Mouse (Mus musculus): ENCODE measurements at regions not wholly inside any gene's neighbourhood (a gene's known extent, or its start where the extent isn't known, plus 50 kb on each side); places are given as distances from the start of the nearest gene placed in this dataset.

DNA sequence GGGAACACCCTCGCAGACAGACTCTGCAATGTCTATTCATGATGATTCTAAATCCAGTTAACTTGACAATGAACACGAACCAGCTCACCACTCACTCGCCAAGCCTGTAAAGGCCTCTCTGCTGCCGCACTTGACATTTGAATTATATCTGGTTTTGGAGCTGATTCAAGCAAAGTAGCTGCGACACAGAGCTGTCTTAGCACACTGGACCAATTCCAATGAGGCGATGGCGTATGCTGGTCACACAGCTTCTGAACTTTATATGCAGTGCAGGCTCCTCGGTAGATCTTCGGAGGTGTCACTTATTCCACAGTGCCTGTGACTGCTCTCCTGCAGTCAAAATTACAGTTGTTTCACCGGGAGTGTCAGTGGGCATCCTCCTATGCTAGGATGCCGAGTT, 115.4 kb downstream of the Hhipl2 start:
- Histone ChIP-seq H3K4me1 (replicated peaks; ENCODE audit: control insufficient read depth, insufficient read depth, low read length) (no peaks in the 10 kb centered on the region), H3K36me3 (ENCODE audit: control insufficient read depth, insufficient read depth, low read length) (no peaks in the 10 kb centered on the region), H3K27me3 (ENCODE audit: control insufficient read depth, insufficient read depth, low read length) (no peaks in the 10 kb centered on the region), H3K9ac (ENCODE audit: low read depth, low read length) (no peak overlapping the region), H3K4me3 (ENCODE audit: low read depth, low read length) (no peak overlapping the region), H3K9me3 (ENCODE audit: control insufficient read depth, low read length) (no peaks in the 10 kb centered on the region), H3K4me2 (replicated peaks; ENCODE audit: low read depth, low read length) (no peak overlapping the region), H3K27ac (ENCODE audit: low read depth, low read length) (no peak overlapping the region)
- ATAC-seq (ENCODE audit: low FRiP score) (no peak), DNase-seq (ENCODE audit: low spot score) (no peak)
- WGBS, result 93% methylated on average over 11 of the region's 11 CpGs

DNA sequence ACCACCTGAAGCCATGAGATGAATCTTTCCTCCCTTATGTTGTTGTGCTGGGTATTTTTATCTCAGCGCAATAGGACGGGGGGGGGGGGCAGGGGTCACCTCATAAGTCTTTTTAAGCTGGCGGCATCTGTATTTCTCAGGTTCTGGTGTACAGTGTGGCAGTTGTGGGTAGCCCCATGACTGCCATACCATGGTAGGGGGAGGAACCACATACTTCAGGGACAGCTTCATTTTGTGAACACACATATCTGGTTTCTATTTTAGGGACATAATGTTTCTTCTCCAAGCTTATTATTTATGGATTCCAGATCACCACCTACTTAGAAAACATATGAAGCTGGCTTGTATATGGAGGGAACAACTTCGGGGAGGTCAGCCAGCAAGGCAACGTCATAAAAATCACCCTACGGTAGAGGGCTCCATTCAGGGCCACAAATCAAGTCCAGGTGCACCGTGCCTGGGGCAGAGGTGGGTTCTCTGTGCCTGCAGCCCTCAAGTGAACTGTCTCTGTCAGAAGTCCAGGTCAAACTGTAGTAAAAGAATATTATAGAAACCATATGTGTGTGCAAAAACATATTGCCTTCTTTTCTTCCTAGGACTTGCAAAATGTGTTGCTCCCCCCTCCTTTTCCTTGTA, 130.9 kb downstream of the Hhipl2 start:
- H3K27ac ChIP-seq (ENCODE audit: low read depth, low read length), result no peak overlapping the region
- H3K4me2 ChIP-seq (replicated peaks; ENCODE audit: low read depth, low read length), result no peak overlapping the region
- DNase-seq (ENCODE audit: low spot score) (peak; percentile 14), ATAC-seq (ENCODE audit: low FRiP score) (no peak)
- no peaks in the 10 kb centered on the region for H3K9me3 ChIP-seq (ENCODE audit: control insufficient read depth, low read length)
- H3K4me1 ChIP-seq (replicated peaks; ENCODE audit: control insufficient read depth, insufficient read depth, low read length), result no peaks in the 10 kb centered on the region
- no peak overlapping the region for H3K9ac ChIP-seq (ENCODE audit: low read depth, low read length)
- H3K4me3 ChIP-seq (ENCODE audit: low read depth, low read length), result no peak overlapping the region
- 73% methylated on average over 7 of the region's 7 CpGs for WGBS
- H3K27me3 ChIP-seq (ENCODE audit: control insufficient read depth, insufficient read depth, low read length), result no peaks in the 10 kb centered on the region
- no peaks in the 10 kb centered on the region for H3K36me3 ChIP-seq (ENCODE audit: control insufficient read depth, insufficient read depth, low read length)

DNA sequence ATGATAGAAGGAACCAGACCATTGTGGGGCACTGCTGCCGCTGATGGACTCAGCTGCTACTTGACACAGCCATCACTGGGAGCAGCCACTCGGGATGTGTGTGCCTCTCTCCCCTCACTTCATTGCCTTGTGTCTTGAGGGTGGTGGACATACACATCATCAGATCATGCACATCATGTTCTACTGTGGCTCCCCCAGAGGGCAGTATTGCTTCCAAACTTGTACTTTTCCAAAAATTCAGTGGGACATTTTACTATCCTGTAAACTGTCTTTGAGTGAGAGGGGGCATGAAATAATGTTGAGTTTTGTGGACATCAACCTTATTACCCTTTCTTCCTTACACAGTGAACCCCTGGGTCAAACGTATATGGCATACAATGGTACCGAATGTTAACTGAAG, 134.6 kb downstream of the Hhipl2 start:
- 91% methylated on average over 4 of the region's 4 CpGs for WGBS
- ATAC-seq (ENCODE audit: low FRiP score) (no peak), DNase-seq (ENCODE audit: low spot score) (no peak)
- Histone ChIP-seq H3K4me3 (ENCODE audit: low read depth, low read length) (no peak overlapping the region), H3K4me2 (replicated peaks; ENCODE audit: low read depth, low read length) (no peak overlapping the region), H3K27ac (ENCODE audit: low read depth, low read length) (no peak overlapping the region), H3K36me3 (ENCODE audit: control insufficient read depth, insufficient read depth, low read length) (no peaks in the 10 kb centered on the region), H3K9me3 (ENCODE audit: control insufficient read depth, low read length) (no peaks in the 10 kb centered on the region), H3K4me1 (replicated peaks; ENCODE audit: control insufficient read depth, insufficient read depth, low read length) (no peaks in the 10 kb centered on the region), H3K9ac (ENCODE audit: low read depth, low read length) (no peak overlapping the region), H3K27me3 (ENCODE audit: control insufficient read depth, insufficient read depth, low read length) (no peaks in the 10 kb centered on the region)

DNA sequence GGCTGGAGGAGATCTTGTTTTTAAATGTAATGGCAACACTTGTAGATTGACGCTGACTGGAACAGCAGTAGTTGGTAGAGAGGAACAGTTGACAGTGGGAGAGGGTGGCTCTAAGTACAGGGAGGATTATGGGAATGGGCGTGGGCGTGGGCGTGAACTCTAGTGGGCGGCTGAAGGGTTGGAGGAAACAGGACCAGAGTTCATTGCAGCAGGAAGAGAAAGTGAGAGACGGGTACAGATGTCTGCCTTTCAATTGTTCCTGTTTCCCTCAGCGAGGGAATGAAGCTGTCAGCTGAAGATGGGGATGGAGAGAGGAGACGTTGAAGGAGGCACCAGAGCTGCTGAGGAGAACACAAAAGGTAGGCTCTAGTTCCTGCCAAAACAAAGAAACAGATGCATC, 135.2 kb downstream of the Hhipl2 start:
- no peaks in the 10 kb centered on the region for H3K9me3 ChIP-seq (ENCODE audit: control insufficient read depth, low read length)
- H3K36me3 ChIP-seq (ENCODE audit: control insufficient read depth, insufficient read depth, low read length), result no peaks in the 10 kb centered on the region
- H3K9ac ChIP-seq (ENCODE audit: low read depth, low read length), result no peak overlapping the region
- ATAC-seq (ENCODE audit: low FRiP score), result no peak
- no peaks in the 10 kb centered on the region for H3K4me1 ChIP-seq (replicated peaks; ENCODE audit: control insufficient read depth, insufficient read depth, low read length)
- WGBS, result 83% methylated on average over 8 of the region's 8 CpGs
- no peak for DNase-seq (ENCODE audit: low spot score)
- no peak overlapping the region for H3K4me3 ChIP-seq (ENCODE audit: low read depth, low read length)
- no peak overlapping the region for H3K27ac ChIP-seq (ENCODE audit: low read depth, low read length)
- H3K27me3 ChIP-seq (ENCODE audit: control insufficient read depth, insufficient read depth, low read length), result no peaks in the 10 kb centered on the region
- no peak overlapping the region for H3K4me2 ChIP-seq (replicated peaks; ENCODE audit: low read depth, low read length)

DNA sequence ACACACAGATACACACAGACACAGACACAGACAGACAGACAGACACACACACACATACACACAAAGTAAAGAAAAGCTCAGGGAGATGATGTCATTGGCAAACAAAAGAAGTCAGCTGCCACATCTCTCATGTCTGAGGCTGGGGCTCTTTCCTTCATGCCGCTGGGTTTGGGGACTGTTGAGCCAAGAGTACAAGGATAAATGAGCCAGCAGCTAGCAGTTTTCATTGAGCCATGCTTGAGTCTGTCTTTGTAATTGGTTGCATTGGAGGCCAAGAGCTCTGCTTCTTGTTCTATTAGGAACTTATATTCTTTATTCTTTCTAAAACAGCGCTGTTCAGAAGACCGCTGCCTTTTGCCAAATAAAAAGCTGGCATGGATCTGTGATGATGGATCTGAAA, 144.8 kb downstream of the Hhipl2 start:
- ATAC-seq (ENCODE audit: low FRiP score), result no peak

DNA sequence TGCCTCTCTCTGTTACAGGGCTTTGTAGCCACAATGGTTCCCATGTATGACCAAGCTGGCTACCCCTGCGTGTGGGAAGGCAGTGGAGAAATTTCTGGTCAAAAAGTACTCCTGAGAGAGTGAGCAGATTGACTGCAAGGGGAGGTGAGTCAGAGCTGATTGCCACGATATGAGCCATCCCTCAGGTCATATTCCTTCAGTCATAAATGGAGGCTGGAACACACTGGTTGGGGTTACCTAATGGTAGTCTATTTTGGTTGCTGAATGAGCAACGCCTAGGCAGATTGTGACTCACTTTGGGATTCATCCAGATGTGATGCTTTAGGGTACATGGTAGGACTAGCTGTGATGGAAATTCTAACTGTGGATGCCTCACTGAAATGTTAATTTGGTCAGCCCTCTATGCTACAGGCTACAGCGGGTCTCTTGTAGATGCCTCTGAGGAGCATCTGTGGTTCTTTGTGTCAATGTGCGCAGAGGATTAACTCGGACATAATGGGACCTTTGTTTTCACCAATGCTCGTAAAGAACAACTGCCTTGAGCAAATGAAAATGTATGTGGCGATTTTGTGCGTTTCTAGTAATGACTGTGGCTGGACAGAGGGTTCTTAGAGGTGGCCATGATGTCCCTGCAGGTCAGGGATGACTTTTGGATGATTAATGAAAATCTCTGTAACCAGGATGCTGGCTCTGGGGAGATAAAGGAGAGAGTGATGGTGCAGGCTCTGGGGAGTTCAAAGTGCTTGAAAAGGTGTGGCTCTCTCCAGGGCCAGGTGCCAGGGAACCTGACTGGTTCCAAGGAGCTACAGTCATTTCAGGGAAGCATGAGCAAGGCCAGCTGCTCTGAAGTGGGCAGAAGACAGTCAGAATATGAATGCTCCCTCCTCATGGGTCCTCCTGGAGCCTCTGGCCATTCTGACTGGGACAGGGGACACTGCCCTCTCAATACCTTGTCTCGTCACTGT, 155.9 kb downstream of the Hhipl2 start:
- DNase-seq (ENCODE audit: low spot score) (no peak), ATAC-seq (ENCODE audit: low FRiP score) (no peak)
- no peak overlapping the region for H3K4me3 ChIP-seq (ENCODE audit: low read depth, low read length)
- WGBS, result 71% methylated on average over 10 of the region's 10 CpGs
- H3K9ac ChIP-seq (ENCODE audit: low read depth, low read length), result no peak overlapping the region
- no peak overlapping the region for H3K4me2 ChIP-seq (replicated peaks; ENCODE audit: low read depth, low read length)
- no peaks in the 10 kb centered on the region for H3K36me3 ChIP-seq (ENCODE audit: control insufficient read depth, insufficient read depth, low read length)
- H3K9me3 ChIP-seq (ENCODE audit: control insufficient read depth, low read length), result no peaks in the 10 kb centered on the region
- no peak overlapping the region for H3K27ac ChIP-seq (ENCODE audit: low read depth, low read length)
- H3K27me3 ChIP-seq (ENCODE audit: control insufficient read depth, insufficient read depth, low read length), result no peaks in the 10 kb centered on the region
- no peaks in the 10 kb centered on the region for H3K4me1 ChIP-seq (replicated peaks; ENCODE audit: control insufficient read depth, insufficient read depth, low read length)

More for the DNA sequence above, 144.8 kb downstream of the Hhipl2 start:
- no peaks in the 10 kb centered on the region for H3K27me3 ChIP-seq (ENCODE audit: control insufficient read depth, insufficient read depth, low read length)
- H3K27ac ChIP-seq (ENCODE audit: low read depth, low read length), result no peak overlapping the region
- H3K9ac ChIP-seq (ENCODE audit: low read depth, low read length), result no peak overlapping the region
- no peak for DNase-seq (ENCODE audit: low spot score)
- no peaks in the 10 kb centered on the region for H3K36me3 ChIP-seq (ENCODE audit: control insufficient read depth, insufficient read depth, low read length)
- H3K4me2 ChIP-seq (replicated peaks; ENCODE audit: low read depth, low read length), result no peak overlapping the region
- no peaks in the 10 kb centered on the region for H3K4me1 ChIP-seq (replicated peaks; ENCODE audit: control insufficient read depth, insufficient read depth, low read length)
- H3K9me3 ChIP-seq (ENCODE audit: control insufficient read depth, low read length), result no peaks in the 10 kb centered on the region
- no peak overlapping the region for H3K4me3 ChIP-seq (ENCODE audit: low read depth, low read length)
- WGBS, result 91% methylated on average over 3 of the region's 3 CpGs

DNA sequence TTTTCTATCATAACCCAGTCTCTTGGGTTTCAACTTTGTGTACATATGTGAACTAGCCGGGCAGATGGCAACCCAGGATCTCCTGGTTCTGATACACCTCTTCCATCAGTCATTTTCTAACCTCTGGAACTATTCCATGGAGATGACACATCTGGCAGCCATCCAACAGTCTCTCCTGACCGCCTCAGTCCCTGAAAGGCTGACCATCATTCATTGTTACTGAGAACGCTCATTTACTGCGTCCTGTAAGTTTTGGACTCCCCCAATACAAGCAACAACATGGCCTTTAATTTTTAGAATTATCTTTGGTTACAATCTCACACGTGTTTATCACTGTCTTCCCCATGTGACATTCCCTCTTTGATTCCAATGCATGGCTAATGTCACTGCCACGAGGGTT, 166.8 kb downstream of the Hhipl2 start:
- WGBS, result 78% methylated on average over 6 of the region's 6 CpGs
- no peak overlapping the region for H3K4me2 ChIP-seq (replicated peaks; ENCODE audit: low read depth, low read length)

DNA sequence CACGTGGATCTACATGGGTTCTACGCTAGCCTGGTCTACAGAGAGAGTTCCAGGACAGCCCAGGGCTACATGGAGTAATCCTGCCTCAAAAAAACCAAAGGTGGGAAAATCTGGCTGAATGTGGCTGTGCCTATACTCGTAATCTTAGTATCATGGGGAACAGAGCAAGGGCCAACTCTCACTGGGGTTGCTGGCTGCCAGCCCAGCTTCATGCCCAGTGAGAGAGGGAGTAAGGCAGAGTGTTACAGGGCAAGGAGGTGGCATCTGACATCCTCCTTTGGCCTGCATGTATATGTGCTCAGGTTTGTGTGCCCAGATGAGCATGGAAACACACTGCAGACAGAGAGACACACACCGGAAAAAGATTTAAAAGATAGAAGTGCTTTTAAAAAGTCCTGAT, 168.4 kb downstream of the Hhipl2 start:
- H3K27ac ChIP-seq (ENCODE audit: low read depth, low read length), result no peak overlapping the region
- no peaks in the 10 kb centered on the region for H3K27me3 ChIP-seq (ENCODE audit: control insufficient read depth, insufficient read depth, low read length)
- DNase-seq (ENCODE audit: low spot score) (no peak), ATAC-seq (ENCODE audit: low FRiP score) (no peak)
- no peaks in the 10 kb centered on the region for H3K4me1 ChIP-seq (replicated peaks; ENCODE audit: control insufficient read depth, insufficient read depth, low read length)
- no peak overlapping the region for H3K9ac ChIP-seq (ENCODE audit: low read depth, low read length)
- H3K4me3 ChIP-seq (ENCODE audit: low read depth, low read length), result no peak overlapping the region
- no peaks in the 10 kb centered on the region for H3K9me3 ChIP-seq (ENCODE audit: control insufficient read depth, low read length)
- H3K36me3 ChIP-seq (ENCODE audit: control insufficient read depth, insufficient read depth, low read length), result no peaks in the 10 kb centered on the region
- 86% methylated on average over 4 of the region's 4 CpGs for WGBS
- no peak overlapping the region for H3K4me2 ChIP-seq (replicated peaks; ENCODE audit: low read depth, low read length)

More for the DNA sequence above, 166.8 kb downstream of the Hhipl2 start:
- Histone ChIP-seq H3K4me1 (replicated peaks; ENCODE audit: control insufficient read depth, insufficient read depth, low read length) (no peaks in the 10 kb centered on the region), H3K27ac (ENCODE audit: low read depth, low read length) (no peak overlapping the region), H3K36me3 (ENCODE audit: control insufficient read depth, insufficient read depth, low read length) (no peaks in the 10 kb centered on the region), H3K27me3 (ENCODE audit: control insufficient read depth, insufficient read depth, low read length) (no peaks in the 10 kb centered on the region), H3K9me3 (ENCODE audit: control insufficient read depth, low read length) (no peaks in the 10 kb centered on the region), H3K9ac (ENCODE audit: low read depth, low read length) (no peak overlapping the region), H3K4me3 (ENCODE audit: low read depth, low read length) (no peak overlapping the region)
- DNase-seq (ENCODE audit: low spot score) (no peak), ATAC-seq (ENCODE audit: low FRiP score) (no peak)

DNA sequence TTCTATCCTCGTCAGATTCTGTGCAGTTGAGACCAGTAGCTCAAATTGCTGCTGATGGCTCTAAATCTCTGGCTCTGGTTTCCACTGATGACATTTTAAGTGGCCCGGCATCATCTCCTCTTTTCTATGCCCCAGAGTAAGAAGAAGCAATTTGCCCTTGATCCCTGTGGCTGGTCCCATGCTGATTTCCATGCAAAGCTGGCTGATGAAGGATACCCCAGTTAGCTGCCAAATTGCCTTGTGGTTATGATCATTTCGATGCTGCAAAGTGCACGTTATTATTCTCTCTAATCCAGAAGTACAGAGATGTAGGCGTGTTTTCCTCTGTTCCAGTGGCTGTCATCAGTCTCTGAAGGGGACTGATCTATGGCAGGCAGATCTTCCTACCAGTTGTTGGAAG, 177.3 kb downstream of the Hhipl2 start:
- Histone ChIP-seq H3K27me3 (ENCODE audit: control insufficient read depth, insufficient read depth, low read length) (no peaks in the 10 kb centered on the region), H3K4me3 (ENCODE audit: low read depth, low read length) (no peak overlapping the region), H3K36me3 (ENCODE audit: control insufficient read depth, insufficient read depth, low read length) (no peaks in the 10 kb centered on the region), H3K4me2 (replicated peaks; ENCODE audit: low read depth, low read length) (no peak overlapping the region), H3K9ac (ENCODE audit: low read depth, low read length) (no peak overlapping the region), H3K4me1 (replicated peaks; ENCODE audit: control insufficient read depth, insufficient read depth, low read length) (no peaks in the 10 kb centered on the region), H3K9me3 (ENCODE audit: control insufficient read depth, low read length) (no peaks in the 10 kb centered on the region), H3K27ac (ENCODE audit: low read depth, low read length) (no peak overlapping the region)
- no peak for ATAC-seq (ENCODE audit: low FRiP score)
- WGBS, result 78% methylated on average over 5 of the region's 5 CpGs
- no peak for DNase-seq (ENCODE audit: low spot score)
